Mouse (Mus musculus) left cerebral cortex, postnatal 4 days (tissue): Measurements from ENCODE around the gene Mettl17. TPM values are rescaled to one million over a fixed set of nuclear protein-coding genes. Genes with fewer than 3 reads are reported as not detected.
A peak's percentile ranks its signal among the peaks of the same experiment; 100 is the strongest.
"Not testable (repeated sequence)": the region's sequence is repeated elsewhere in the genome, so short reads cannot be mapped to it uniquely, and the experiment has no call there.

Source experiments
- DNase-seq: peaks from one replicate; pipeline ENCODE4 v3.0.0-alpha.2; 2022
- intact Hi-C: fragments of 180-260 bp; cut with DNase I; formaldehyde crosslinking; loops from one replicate; pipeline ENCODE4 v1.15.1; 2025
- total RNA-seq, 2 experiments: library from RNA; stranded (reverse); gene quantifications; 2 replicates each; pipeline ENCODE4 v1.2.3; 2021

The Mettl17 gene
- total RNA-seq: 10 to 100 TPM; 50.3 to 63.4 TPM

GRCm38 (mm10) chr14:51884598-51885331 lies at the start of gene Mettl17:
Gene Mettl17, plus strand, starts transcription at chr14:51884842.
- DNase-seq: peak; percentile 97
- intact Hi-C loops: no loop called here

- peak; percentile 5 for DNase-seq
- intact Hi-C loops: not testable (repeated sequence)
These were observed 46.2 kb upstream of the Mettl17 start for GRCm38 (mm10) chr14:51838480-51838879.

- no peak for DNase-seq
- intact Hi-C loops: no loop called here
These were observed 42.4 kb upstream of the Mettl17 start for GRCm38 (mm10) chr14:51842250-51842649.

GRCm38 (mm10) chr14:51842781-51843180 lies 41.9 kb upstream of the Mettl17 start:
- no peak for DNase-seq
- intact Hi-C loops: no loop called here

GRCm38 (mm10) chr14:51843882-51844281 lies 40.8 kb upstream of the Mettl17 start:
- DNase-seq: no peak
- intact Hi-C loops: no loop called here

- no peak for DNase-seq
- intact Hi-C loops: no loop called here
These were observed 38.1 kb upstream of the Mettl17 start for GRCm38 (mm10) chr14:51846566-51846965.

- intact Hi-C loops, DNase-seq: not testable (repeated sequence)
These were observed 33.6 kb upstream of the Mettl17 start for GRCm38 (mm10) chr14:51851006-51851405.

GRCm38 (mm10) chr14:51853399-51853798 lies 31.2 kb upstream of the Mettl17 start, which contains the start of gene Ear6:
Gene Ear6, plus strand, starts transcription at chr14:51853699.
- intact Hi-C loops: no loop called here
- no peak for DNase-seq

GRCm38 (mm10) chr14:51855280-51855679 lies 29.4 kb upstream of the Mettl17 start:
- DNase-seq, intact Hi-C loops: not testable (repeated sequence)

GRCm38 (mm10) chr14:51863603-51864002 lies 21.0 kb upstream of the Mettl17 start:
- DNase-seq: peak; percentile 23
- intact Hi-C loops: not testable (repeated sequence)

GRCm38 (mm10) chr14:51870756-51871155 lies 13.9 kb upstream of the Mettl17 start:
- no peak for DNase-seq
- intact Hi-C loops: loop anchor here (10.0 kb wide), 1 partner anchor 766 kb away; no protein-coding TSS in a partner anchor

GRCm38 (mm10) chr14:51871741-51872140 lies 12.9 kb upstream of the Mettl17 start:
- no peak for DNase-seq
- intact Hi-C loops: loop anchor here (10.0 kb wide), 1 partner anchor 767 kb away; no protein-coding TSS in a partner anchor

- DNase-seq: no peak
- intact Hi-C loops: loop anchor here (10.0 kb wide), 1 partner anchor 773 kb away; no protein-coding TSS in a partner anchor
These were observed 7.1 kb upstream of the Mettl17 start for GRCm38 (mm10) chr14:51877517-51877916.

- DNase-seq: peak; percentile 66
- intact Hi-C loops: no loop called here
These were observed 1.1 kb upstream of the Mettl17 start for GRCm38 (mm10) chr14:51883527-51884030.

- intact Hi-C loops: no loop called here
- no peak for DNase-seq
These were observed 554 bp upstream of the Mettl17 start for GRCm38 (mm10) chr14:51884031-51884544.

- intact Hi-C loops: no loop called here
- DNase-seq: no peak
These were observed 1.4 kb downstream of the Mettl17 start for GRCm38 (mm10) chr14:51886051-51886450.

- DNase-seq: no peak
- intact Hi-C loops: loop anchor here (5.0 kb wide), 1 partner anchor 117 kb away; no protein-coding TSS in a partner anchor
These were observed 5.2 kb downstream of the Mettl17 start for GRCm38 (mm10) chr14:51889833-51890232.

GRCm38 (mm10) chr14:51892191-51892939 lies 7.7 kb downstream of the Mettl17 start, which contains the start of gene Slc39a2:
Gene Slc39a2, plus strand, starts transcription at chr14:51892889.
- intact Hi-C loops: loop anchor here (5.0 kb wide), 1 partner anchor 115 kb away; no protein-coding TSS in a partner anchor
- no peak for DNase-seq

- DNase-seq: no peak
- intact Hi-C loops: loop anchor here (5.0 kb wide), 1 partner anchor 114 kb away; no protein-coding TSS in a partner anchor
These were observed 8.6 kb downstream of the Mettl17 start for GRCm38 (mm10) chr14:51893094-51893794.

GRCm38 (mm10) chr14:51893809-51894208 lies 9.2 kb downstream of the Mettl17 start:
- intact Hi-C loops: loop anchor here (5.0 kb wide), 1 partner anchor 113 kb away; no protein-coding TSS in a partner anchor
- DNase-seq: no peak
